ENCODE assay signal across 1 mouse cellular context in the genomic region with DNA sequence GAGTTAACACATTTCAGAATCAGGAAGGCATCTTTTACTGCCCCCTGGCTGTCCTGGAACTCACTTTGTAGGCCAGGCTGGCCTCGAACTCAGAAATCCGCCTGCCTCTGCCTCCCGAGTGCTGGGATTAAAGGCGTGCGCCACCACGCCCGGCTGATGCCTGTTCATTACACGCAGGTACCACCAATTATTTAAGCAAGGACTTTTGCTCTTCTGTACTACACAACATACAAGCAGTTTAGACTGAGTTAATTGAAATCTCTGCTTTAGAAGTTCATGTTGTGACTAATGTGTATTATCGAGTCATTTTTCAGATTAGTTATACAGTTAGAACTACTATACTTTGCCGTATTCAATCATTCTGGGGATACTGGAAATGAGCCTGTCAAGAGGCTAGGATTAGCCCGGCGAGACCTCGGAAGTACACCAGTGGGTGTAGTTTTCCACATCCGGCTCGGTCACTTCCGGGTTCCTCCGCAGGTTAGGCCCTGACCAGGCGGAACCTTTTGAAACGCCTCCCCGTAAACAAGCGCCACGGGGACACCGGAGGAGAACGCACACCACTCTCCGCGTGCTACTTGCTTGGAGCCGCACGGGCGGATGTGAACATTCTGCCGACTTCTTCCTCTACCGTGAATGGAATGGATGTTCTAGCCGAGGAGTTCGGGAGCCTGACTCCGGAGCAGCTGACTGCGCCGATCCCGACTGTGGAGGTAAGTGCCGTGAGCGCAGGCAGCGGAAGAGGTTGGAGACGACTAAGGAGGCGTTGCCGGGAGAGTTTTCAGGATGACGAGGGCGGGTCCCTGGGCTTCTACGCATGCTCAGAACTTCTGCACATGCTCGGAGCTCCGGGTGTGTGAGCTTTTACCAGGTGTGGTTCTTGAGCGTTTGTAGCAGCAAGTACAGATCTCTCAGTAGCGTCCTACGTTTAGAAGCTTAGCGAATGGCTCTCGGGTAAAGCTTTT.
TF ChIP-seq lines count a peak whose summit lies in the region.

Polr3b (plus strand) TSS at position 467 of the 965 bp plus-strand sequence.

TF ChIP-seq in CH12.LX, 34 proteins besides CTCF, POLR2A, EP300 and RAD21 (continued from another document):
- TF ChIP-seq UBTF (IDR thresholded peaks at IDR 0.05; ENCODE audit: low read depth, low read length), result 0 out of 2 replicates have a peak, but pooled peaks have one; percentile 51
- TF ChIP-seq ZNF384 (IDR thresholded peaks at IDR 0.05; ENCODE audit: low read depth, low read length), result no peak
- peak; percentile 68; the same call in 1 of the 2 replicates for TF ChIP-seq IRF4 (IDR thresholded peaks at IDR 0.05; ENCODE audit: low read depth, low read length)
- peak; percentile 99 for TF ChIP-seq MXI1 (IDR thresholded peaks at IDR 0.05; ENCODE audit: low read depth, low read length)
- TF ChIP-seq ETS1 (conservative IDR thresholded peaks at IDR 0.05; ENCODE audit: low read depth, low read length), result peak; percentile 58
- TF ChIP-seq HCFC1 (IDR thresholded peaks at IDR 0.05; ENCODE audit: low read depth, low read length), result peak; percentile 93
- TF ChIP-seq ZMIZ1 (IDR thresholded peaks at IDR 0.05; ENCODE audit: low read depth, low read length), result peak; percentile 90
- TF ChIP-seq ZKSCAN1 (IDR thresholded peaks at IDR 0.05; ENCODE audit: borderline replicate concordance, low read depth, low read length), result no peak
- no peak for TF ChIP-seq JUN (IDR thresholded peaks at IDR 0.05; ENCODE audit: insufficient read depth, low read depth, low read length)
- TF ChIP-seq TCF12 (IDR thresholded peaks at IDR 0.05; ENCODE audit: low read depth, low read length), result peak; percentile 77
- TF ChIP-seq MYC (IDR thresholded peaks at IDR 0.05; ENCODE audit: low read depth, low read length), result peak; percentile 98
- peak; percentile 77; the same call in 1 of the 2 replicates for TF ChIP-seq MEF2A (IDR thresholded peaks at IDR 0.05; ENCODE audit: borderline replicate concordance, low read depth, low read length)
- TF ChIP-seq CHD2 (IDR thresholded peaks at IDR 0.05; ENCODE audit: low read length), result peak; percentile 92
- peak; percentile 87 for TF ChIP-seq TBP (conservative IDR thresholded peaks at IDR 0.05; ENCODE audit: low read depth, low read length)
- TF ChIP-seq RCOR1 (conservative IDR thresholded peaks at IDR 0.05; ENCODE audit: low read depth, low read length), result peak; percentile 91
- TF ChIP-seq E2F4 (IDR thresholded peaks at IDR 0.05; ENCODE audit: insufficient replicate concordance, low read depth, low read length), result 0 out of 2 replicates have a peak, but pooled peaks have one; percentile 52
- peak; percentile 90; the same call in 1 of the 2 replicates for TF ChIP-seq KAT2A (IDR thresholded peaks at IDR 0.05; ENCODE audit: insufficient replicate concordance, low read length)
- peak; percentile 26; the same call in 1 of the 2 replicates for TF ChIP-seq JUND (conservative IDR thresholded peaks at IDR 0.05; ENCODE audit: low read depth, low read length)
- TF ChIP-seq SMC3 (IDR thresholded peaks at IDR 0.05; ENCODE audit: low read depth, low read length), result peak; percentile 19; the same call in 1 of the 2 replicates
- TF ChIP-seq GABPA (IDR thresholded peaks at IDR 0.05; ENCODE audit: insufficient replicate concordance, low read depth, low read length), result no peak; the same call in 1 of the 2 replicates
- TF ChIP-seq USF1 (IDR thresholded peaks at IDR 0.05; ENCODE audit: low read depth, low read length), result no peak
- no peak; the same call in 1 of the 2 replicates for TF ChIP-seq MAZ (IDR thresholded peaks at IDR 0.05; ENCODE audit: low read depth, low read length)
